ENCODE assay signal across 8 mouse cellular contexts in the genomic region with DNA sequence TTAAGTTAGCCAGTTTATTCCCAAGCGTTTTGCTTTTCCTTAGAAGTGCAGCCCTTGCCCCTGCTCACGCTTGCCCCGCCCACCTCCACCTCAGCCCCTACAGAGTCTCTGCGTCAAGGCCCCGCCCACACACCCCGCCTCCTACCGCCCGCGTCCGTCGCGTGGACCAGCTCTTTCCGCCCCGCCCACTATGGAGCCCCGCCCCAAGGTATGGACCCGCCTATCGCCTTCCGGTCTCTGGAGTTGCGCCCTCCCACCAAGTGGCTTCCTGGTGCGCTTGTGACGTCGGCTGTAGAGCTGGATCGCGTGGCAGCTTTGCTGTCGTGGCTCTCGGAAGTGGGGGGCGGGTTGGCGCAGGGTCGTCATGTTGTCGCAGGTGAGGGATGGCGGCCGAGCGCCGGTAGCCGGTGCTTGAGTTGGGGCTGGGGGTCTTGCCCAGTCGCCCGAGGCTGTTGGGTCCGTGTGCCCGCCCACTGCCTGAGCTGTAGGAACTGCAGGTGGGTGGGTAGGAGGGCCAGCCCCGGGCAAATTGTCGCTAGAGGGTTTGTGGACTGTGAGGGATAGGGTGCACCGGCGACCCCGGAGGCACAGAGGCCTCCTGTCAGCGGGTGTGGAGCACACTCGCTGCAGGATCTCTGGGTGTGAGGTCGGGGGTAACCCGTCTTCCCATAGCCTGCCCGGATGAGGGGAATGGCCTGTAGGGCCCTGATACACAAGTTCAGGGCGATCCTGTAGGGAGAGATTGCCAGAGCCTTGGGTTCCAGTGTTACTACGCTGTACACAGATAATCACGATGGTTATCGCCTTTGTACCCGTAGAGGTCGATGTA. TPM values are rescaled to one million over a fixed set of nuclear protein-coding genes. Genes with fewer than 3 reads are reported as not detected.
DNase-seq lines count a peak whose midpoint lies in the region; ATAC-seq and TF ChIP-seq lines count a peak whose summit lies in the region.

A gene (plus strand): TSS at position 236 of the 829 bp plus-strand sequence.

- H3K36me3 ChIP-seq in E14TG2a.4 (ENCODE audit: insufficient read depth, low read length), result peaks cover 21% of the 10 kb centered on the region
- 0 out of 2 replicates have a peak, but pooled peaks cover under 1% of the 10 kb centered on the region for H3K36me3 ChIP-seq in forebrain, embryonic 12.5 days (replicated peaks)
- peaks cover 12% of the 10 kb centered on the region; the same call in 1 of the 2 replicates for H3K36me3 ChIP-seq in heart, postnatal 0 days (replicated peaks; ENCODE audit: control insufficient read depth, insufficient read depth, low read length)
- no peaks in the 10 kb centered on the region for H3K36me3 ChIP-seq in liver, embryonic 16.5 days (ENCODE audit: control insufficient read depth, insufficient read depth)
- peaks cover 19% of the 10 kb centered on the region for H3K36me3 ChIP-seq in neural tube, embryonic 13.5 days
- no peaks in the 10 kb centered on the region for H3K36me3 ChIP-seq in testis, adult 2 months (ENCODE audit: control insufficient read depth, insufficient read depth, low read length)

- peak within 1 kb of the TSS; percentile 75 for H3K4me2 ChIP-seq in forebrain, embryonic 12.5 days
- H3K4me2 ChIP-seq in heart, postnatal 0 days (ENCODE audit: low read depth, low read length), result peak within 1 kb of the TSS; percentile 91
- H3K4me2 ChIP-seq in liver, embryonic 16.5 days (ENCODE audit: low read depth, low read length), result peak within 1 kb of the TSS; percentile 93
- H3K4me2 ChIP-seq in neural tube, embryonic 13.5 days, result peak within 1 kb of the TSS; percentile 60

- WGBS in forebrain, embryonic 12.5 days, result 2% methylated on average over 55 of the region's 55 CpGs
- under 1% methylated on average over 55 of the region's 55 CpGs for WGBS in heart, postnatal 0 days
- under 1% methylated on average over 55 of the region's 55 CpGs for WGBS in liver, embryonic 16.5 days (ENCODE audit: insufficient replicate concordance)
- 3% methylated on average over 55 of the region's 55 CpGs for WGBS in neural tube, embryonic 13.5 days

- peak within 1 kb of the TSS; percentile 88 for H3K4me3 ChIP-seq in E14TG2a.4 (replicated peaks; ENCODE audit: low read length)
- H3K4me3 ChIP-seq in forebrain, embryonic 12.5 days (replicated peaks), result peak within 1 kb of the TSS; percentile 74
- H3K4me3 ChIP-seq in heart, postnatal 0 days (ENCODE audit: low read depth, low read length), result peak within 1 kb of the TSS; percentile 71
- H3K4me3 ChIP-seq in liver, embryonic 16.5 days (ENCODE audit: low read depth, low read length), result peak within 1 kb of the TSS; percentile 80
- peak within 1 kb of the TSS; percentile 79 for H3K4me3 ChIP-seq in neural tube, embryonic 13.5 days
- H3K4me3 ChIP-seq in testis, adult 2 months (ENCODE audit: control insufficient read depth, low read depth, low read length), result peak within 1 kb of the TSS; percentile 90

- peak; percentile 97 for TF ChIP-seq POLR2A in testis, adult 2 months (IDR thresholded peaks at IDR 0.05; ENCODE audit: control insufficient read depth, low read depth, low read length)

- no peak for TF ChIP-seq CTCF in E14TG2a.4 (conservative IDR thresholded peaks at IDR 0.05; ENCODE audit: low read length)
- no peak for TF ChIP-seq CTCF in heart, postnatal 0 days (IDR thresholded peaks at IDR 0.05; ENCODE audit: low read depth)
- no peak for TF ChIP-seq CTCF in testis, adult 2 months (IDR thresholded peaks at IDR 0.05; ENCODE audit: control insufficient read depth, insufficient read depth, insufficient replicate concordance, low read depth, low read length)

- H3K9me3 ChIP-seq in E14TG2a.4 (ENCODE audit: low read length), result peaks cover 6% of the 10 kb centered on the region
- H3K9me3 ChIP-seq in forebrain, embryonic 12.5 days, result no peaks in the 10 kb centered on the region
- H3K9me3 ChIP-seq in heart, postnatal 0 days (replicated peaks; ENCODE audit: control insufficient read depth, low read length), result no peaks in the 10 kb centered on the region
- H3K9me3 ChIP-seq in liver, embryonic 16.5 days (replicated peaks; ENCODE audit: control insufficient read depth, low read length), result no peaks in the 10 kb centered on the region
- no peaks in the 10 kb centered on the region for H3K9me3 ChIP-seq in neural tube, embryonic 13.5 days

- H3K27ac ChIP-seq in forebrain, embryonic 12.5 days, result peak within 1 kb of the TSS; percentile 76
- peak within 1 kb of the TSS; percentile 81 for H3K27ac ChIP-seq in heart, postnatal 0 days (ENCODE audit: low read depth)
- peak within 1 kb of the TSS; percentile 74 for H3K27ac ChIP-seq in liver, embryonic 16.5 days (ENCODE audit: low read length)
- H3K27ac ChIP-seq in neural tube, embryonic 13.5 days (replicated peaks), result peak within 1 kb of the TSS; percentile 89
- peak within 1 kb of the TSS; percentile 83 for H3K27ac ChIP-seq in testis, adult 2 months (ENCODE audit: control insufficient read depth, insufficient read depth, low read depth, low read length)

- peak; percentile 97 for DNase-seq in c-Kit-positive CD71-positive TER-119-positive erythroid progenitor cells, embryonic 14.5 days (ENCODE audit: low spot score)
- peak; percentile 97 for DNase-seq in heart, postnatal 0 days (ENCODE audit: low spot score)
- DNase-seq in kidney, postnatal 4 days, result peak; percentile 100

- no peaks in the 10 kb centered on the region for H3K27me3 ChIP-seq in E14TG2a.4 (ENCODE audit: insufficient read depth, low read length)
- no peaks in the 10 kb centered on the region for H3K27me3 ChIP-seq in forebrain, embryonic 12.5 days
- no peaks in the 10 kb centered on the region for H3K27me3 ChIP-seq in heart, postnatal 0 days (ENCODE audit: control insufficient read depth, insufficient read depth, low read length)
- no peaks in the 10 kb centered on the region for H3K27me3 ChIP-seq in liver, embryonic 16.5 days (ENCODE audit: control insufficient read depth, insufficient read depth, low read depth, low read length)
- no peaks in the 10 kb centered on the region for H3K27me3 ChIP-seq in neural tube, embryonic 13.5 days
- no peaks in the 10 kb centered on the region for H3K27me3 ChIP-seq in testis, adult 2 months (ENCODE audit: control insufficient read depth, insufficient read depth, low read length)

- peak within 1 kb of the TSS; percentile 73 for H3K9ac ChIP-seq in forebrain, embryonic 12.5 days
- peak within 1 kb of the TSS; percentile 75 for H3K9ac ChIP-seq in heart, postnatal 0 days (replicated peaks; ENCODE audit: low read depth, low read length)
- H3K9ac ChIP-seq in liver, embryonic 16.5 days (ENCODE audit: low read depth, low read length), result peak within 1 kb of the TSS; percentile 83
- peak within 1 kb of the TSS; percentile 91 for H3K9ac ChIP-seq in neural tube, embryonic 13.5 days

- TF ChIP-seq EP300 in heart, postnatal 0 days (IDR thresholded peaks at IDR 0.05; ENCODE audit: low read depth), result no peak

- peak; percentile 98 for ATAC-seq in forebrain, embryonic 12.5 days (ENCODE audit: low FRiP score)
- ATAC-seq in heart, postnatal 0 days (ENCODE audit: insufficient read depth, low read depth), result peak; percentile 99
- ATAC-seq in liver, embryonic 16.5 days (ENCODE audit: low read depth), result peak; percentile 96
- ATAC-seq in neural tube, embryonic 13.5 days (ENCODE audit: low read depth), result peak; percentile 98

- H3K4me1 ChIP-seq in E14TG2a.4 (replicated peaks; ENCODE audit: low read depth, low read length), result peaks cover 33% of the 10 kb centered on the region
- no peaks in the 10 kb centered on the region for H3K4me1 ChIP-seq in forebrain, embryonic 12.5 days
- peaks cover 7% of the 10 kb centered on the region for H3K4me1 ChIP-seq in heart, postnatal 0 days (ENCODE audit: control insufficient read depth, insufficient read depth)
- H3K4me1 ChIP-seq in liver, embryonic 16.5 days (ENCODE audit: control insufficient read depth, low read depth, low read length), result peaks cover 4% of the 10 kb centered on the region
- peaks cover 10% of the 10 kb centered on the region for H3K4me1 ChIP-seq in neural tube, embryonic 13.5 days (replicated peaks)
- no peaks in the 10 kb centered on the region for H3K4me1 ChIP-seq in testis, adult 2 months (ENCODE audit: control insufficient read depth, insufficient read depth, low read length)

RNA-seq across cellular contexts. Expression of the gene that starts here (rescaled TPM):
- 41.3 and 42.2 TPM in 2 replicates for polyA plus RNA-seq in forebrain, embryonic 12.5 days (2016; fragmentation: Nextera tagmentation; extraction: Ambion mirVana)
- 26.3 and 27.4 TPM in 2 replicates for total RNA-seq in heart, postnatal 0 days (2014; rRNA removed; ENCODE audit: low replicate concordance)
- 39.0 and 47.0 TPM in 2 replicates for polyA plus RNA-seq in heart, postnatal 0 days (2015; fragmentation: Nextera tagmentation; extraction: Ambion mirVana)
- 26.1 and 29.7 TPM in 2 replicates for polyA plus RNA-seq in liver, embryonic 16.5 days (2015; fragmentation: Nextera tagmentation; extraction: Ambion mirVana)
- polyA plus RNA-seq in neural tube, embryonic 13.5 days (2015; fragmentation: Nextera tagmentation; extraction: Ambion mirVana), result 46.9 and 58.4 TPM in 2 replicates
- polyA plus RNA-seq in testis, adult 2 months (2012; rRNA removed), result 21.3 and 25.5 TPM in 2 replicates

Comparison
In these comparisons a context has a peak if more than half of its experiments do, and no peak if none do; other contexts are left out.
1. Peak in every context shown above with its lines: DNase-seq, ATAC-seq, H3K4me3 ChIP-seq and H3K27ac ChIP-seq.